ENCODE assay signal across 14 mouse cellular contexts in the genomic region with DNA sequence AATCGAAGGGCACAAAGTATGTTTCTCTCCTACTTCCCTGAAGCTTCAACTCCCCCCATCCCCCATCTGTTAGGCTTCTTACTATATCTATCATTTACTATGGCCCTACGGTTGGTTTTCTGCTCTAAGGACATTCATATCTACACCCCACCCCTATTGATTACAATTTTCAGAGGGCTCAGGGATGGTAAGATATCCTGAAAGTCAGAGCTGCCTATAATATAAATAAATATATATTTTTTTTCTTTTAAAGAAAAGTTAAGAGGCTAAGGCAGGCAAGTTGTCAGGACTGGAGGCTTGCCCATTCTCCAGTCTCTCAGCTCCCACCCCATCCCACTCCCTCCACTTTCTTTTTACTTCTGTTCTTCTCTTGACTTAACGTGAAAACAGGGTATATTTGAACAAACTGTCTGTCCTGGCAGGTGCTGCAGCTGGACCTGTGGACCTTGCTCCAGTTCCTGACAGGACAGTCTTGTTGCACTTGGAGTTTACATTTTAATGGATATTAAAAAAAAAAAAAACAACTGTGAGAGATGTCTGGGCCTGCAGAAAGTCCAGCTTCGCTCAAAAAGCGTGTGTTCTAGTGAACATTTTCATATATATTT. TPM values are rescaled to one million over a fixed set of nuclear protein-coding genes. Genes with fewer than 3 reads are reported as not detected.
A peak's percentile ranks its signal among the peaks of the same experiment; 100 is the strongest.
DNase-seq lines count a peak whose midpoint lies in the region; ATAC-seq and TF ChIP-seq lines count a peak whose summit lies in the region.
"Had no signal": no experiment of that assay in that cellular context is flagged by ENCODE, and none has a peak within 500 bp of the region (broad histone marks: within the 10 kb centered on the region; RNA-seq: fewer than 3 reads in every experiment).

No protein-coding gene starts in this region.

- peak; percentile 58 for DNase-seq in kidney, adult 11 months
- DNase-seq in kidney, postnatal 10 days = no peak
- no peak for DNase-seq in hindbrain, postnatal 0 days (ENCODE audit: low spot score)
- peak; percentile 60 for DNase-seq in kidney, postnatal 14 days
- no peak for DNase-seq in right cerebral cortex, adult 2 months (ENCODE audit: low spot score in 2 of 2)
- DNase-seq in frontal cortex, adult 2 months (ENCODE audit: extremely low spot score in 1 of 2, low spot score in 1 of 2) = no peak
- DNase-seq: cerebellum, adult 8-10 months; right cerebral cortex, adult 18-20 months had no signal

- H3K9me3 ChIP-seq in hindbrain, postnatal 0 days (ENCODE audit: low read length) = no peaks in the 10 kb centered on the region
- no peaks in the 10 kb centered on the region for H3K9me3 ChIP-seq in stomach, embryonic 16.5 days (replicated peaks; ENCODE audit: control insufficient read depth, low read length)
- H3K9me3 ChIP-seq: forebrain, embryonic 10.5 days; heart, embryonic 15.5 days had no signal

- H3K27ac ChIP-seq in hindbrain, postnatal 0 days = peak overlapping the region; percentile 89; the same call in 1 of the 2 replicates
- peak overlapping the region; percentile 93 for H3K27ac ChIP-seq in stomach, embryonic 16.5 days (ENCODE audit: low read length)
- H3K27ac ChIP-seq: forebrain, embryonic 10.5 days; liver, embryonic 14.5 days had no signal

- H3K4me3 ChIP-seq in hindbrain, postnatal 0 days (ENCODE audit: low read length) = no peak overlapping the region
- H3K4me3 ChIP-seq in stomach, embryonic 16.5 days (replicated peaks; ENCODE audit: low read length) = no peak overlapping the region
- H3K4me3 ChIP-seq: forebrain, embryonic 10.5 days; heart, embryonic 15.5 days had no signal

- no peak for ATAC-seq in hindbrain, postnatal 0 days
- no peak for ATAC-seq in stomach, embryonic 16.5 days (ENCODE audit: insufficient read depth, low FRiP score)
- ATAC-seq in inflammation-experienced regulatory T-cells, adult 6 months = no peak

- 16% methylated on average over 5 of the region's 5 CpGs for WGBS in hindbrain, postnatal 0 days
- WGBS in stomach, embryonic 16.5 days = 35% methylated on average over 5 of the region's 5 CpGs

- no peak overlapping the region for H3K4me2 ChIP-seq in hindbrain, postnatal 0 days (ENCODE audit: low read depth, low read length)
- peak overlapping the region; percentile 59; the same call in 1 of the 2 replicates for H3K4me2 ChIP-seq in stomach, embryonic 16.5 days (ENCODE audit: low read depth, low read length)

- TF ChIP-seq CTCF in hindbrain, postnatal 0 days (IDR thresholded peaks at IDR 0.05; ENCODE audit: low read depth) = no peak

- no peak overlapping the region for H3K9ac ChIP-seq in hindbrain, postnatal 0 days (replicated peaks; ENCODE audit: low read length)
- H3K9ac ChIP-seq in stomach, embryonic 16.5 days (ENCODE audit: low read length) = no peak overlapping the region
- H3K9ac ChIP-seq: heart, embryonic 15.5 days; liver, embryonic 14.5 days had no signal

- H3K4me1 ChIP-seq in hindbrain, postnatal 0 days (ENCODE audit: insufficient read depth, low read length) = 0 out of 2 replicates have a peak, but pooled peaks cover 4% of the 10 kb centered on the region
- H3K4me1 ChIP-seq in stomach, embryonic 16.5 days (ENCODE audit: control insufficient read depth, insufficient read depth, low read length) = peaks cover 60% of the 10 kb centered on the region

- H3K27me3 ChIP-seq in hindbrain, postnatal 0 days (ENCODE audit: insufficient read depth, low read length) = peaks cover 71% of the 10 kb centered on the region
- peaks cover 37% of the 10 kb centered on the region for H3K27me3 ChIP-seq in stomach, embryonic 16.5 days (ENCODE audit: control insufficient read depth, insufficient read depth, low read length)

- H3K36me3 ChIP-seq in hindbrain, postnatal 0 days (ENCODE audit: insufficient read depth, low read length) = no peaks in the 10 kb centered on the region
- H3K36me3 ChIP-seq in stomach, embryonic 16.5 days (ENCODE audit: control insufficient read depth, insufficient read depth, low read length) = no peaks in the 10 kb centered on the region
- H3K36me3 ChIP-seq: forebrain, embryonic 10.5 days; heart, embryonic 15.5 days had no signal

RNA-seq across cellular contexts. Expression of a gene that starts 3.3 kb away (rescaled TPM):
- 35.4 and 36.4 TPM in 2 replicates for total RNA-seq in hindbrain, postnatal 0 days (2014; rRNA removed)
- polyA plus RNA-seq in hindbrain, postnatal 0 days (2015; fragmentation: Nextera tagmentation; extraction: Ambion mirVana) = 11.6 and 13.1 TPM in 2 replicates
- polyA plus RNA-seq in stomach, embryonic 16.5 days (2015; fragmentation: Nextera tagmentation; extraction: Ambion mirVana) = 9.1 and 11.5 TPM in 2 replicates
- 0.06 TPM in 1 of 2 replicates, not detected in the other for polyA plus RNA-seq in frontal cortex, adult 2 months (2012; rRNA removed)
- not detected for polyA plus RNA-seq in inflammation-experienced regulatory T-cells, adult 6 months (2017; shearing (Covaris generic))
- polyA plus RNA-seq: forebrain, embryonic 10.5 days had no signal

RNA-seq across cellular contexts. Expression of a gene that starts 18.5 kb away (rescaled TPM):
- total RNA-seq in hindbrain, postnatal 0 days (2014; rRNA removed) = 0.21 TPM in 1 of 2 replicates, not detected in the other
- polyA plus RNA-seq in hindbrain, postnatal 0 days (2015; fragmentation: Nextera tagmentation; extraction: Ambion mirVana) = 0.08 and 0.24 TPM in 2 replicates
- 0.24 TPM in 1 of 2 replicates, not detected in the other for polyA plus RNA-seq in stomach, embryonic 16.5 days (2015; fragmentation: Nextera tagmentation; extraction: Ambion mirVana)
- not detected in 2 replicates for polyA plus RNA-seq in frontal cortex, adult 2 months (2012; rRNA removed)
- polyA plus RNA-seq in inflammation-experienced regulatory T-cells, adult 6 months (2017; shearing (Covaris generic)) = not detected
- total RNA-seq: gastrocnemius, adult 8-10 months had no signal
- polyA plus RNA-seq: forebrain, embryonic 10.5 days; heart, embryonic 15.5 days had no signal

RNA-seq across cellular contexts. Expression of a gene that starts 23.9 kb away (rescaled TPM):
- 42.1 and 42.2 TPM in 2 replicates for total RNA-seq in hindbrain, postnatal 0 days (2014; rRNA removed)
- polyA plus RNA-seq in hindbrain, postnatal 0 days (2015; fragmentation: Nextera tagmentation; extraction: Ambion mirVana) = 6.6 and 8.1 TPM in 2 replicates
- 0.99 and 1.5 TPM in 2 replicates for polyA plus RNA-seq in stomach, embryonic 16.5 days (2015; fragmentation: Nextera tagmentation; extraction: Ambion mirVana)
- polyA plus RNA-seq in frontal cortex, adult 2 months (2012; rRNA removed) = not detected in 2 replicates
- under 1 TPM in 1 of 3 experiments, not detected in 2; 0.86 TPM for polyA plus RNA-seq in inflammation-experienced regulatory T-cells, adult 6 months (2017; shearing (Covaris generic))
- polyA plus RNA-seq: forebrain, embryonic 10.5 days had no signal

RNA-seq across cellular contexts. Expression of a gene that starts 29.0 kb away (rescaled TPM):
- 4.2 and 8.6 TPM in 2 replicates for total RNA-seq in hindbrain, postnatal 0 days (2014; rRNA removed)
- 2.4 and 3.3 TPM in 2 replicates for polyA plus RNA-seq in hindbrain, postnatal 0 days (2015; fragmentation: Nextera tagmentation; extraction: Ambion mirVana)
- polyA plus RNA-seq in stomach, embryonic 16.5 days (2015; fragmentation: Nextera tagmentation; extraction: Ambion mirVana) = 2.2 and 2.7 TPM in 2 replicates
- polyA plus RNA-seq in frontal cortex, adult 2 months (2012; rRNA removed) = 0.04 TPM in 1 of 2 replicates, not detected in the other
- 1 to 10 TPM in 2 of 3 experiments, under 1 TPM in 1; 0.92 to 1.5 (median 1.2) TPM for polyA plus RNA-seq in inflammation-experienced regulatory T-cells, adult 6 months (2017; shearing (Covaris generic))
- polyA plus RNA-seq: forebrain, embryonic 10.5 days had no signal

RNA-seq across cellular contexts. Expression of a gene that starts 43.9 kb away (rescaled TPM):
- total RNA-seq in hindbrain, postnatal 0 days (2014; rRNA removed) = 16.5 and 24.3 TPM in 2 replicates
- polyA plus RNA-seq in hindbrain, postnatal 0 days (2015; fragmentation: Nextera tagmentation; extraction: Ambion mirVana) = 109 and 113 TPM in 2 replicates
- 13.8 TPM in 2 replicates for polyA plus RNA-seq in stomach, embryonic 16.5 days (2015; fragmentation: Nextera tagmentation; extraction: Ambion mirVana)
- polyA plus RNA-seq in frontal cortex, adult 2 months (2012; rRNA removed) = 0.11 TPM in 1 of 2 replicates, not detected in the other
- not detected for polyA plus RNA-seq in inflammation-experienced regulatory T-cells, adult 6 months (2017; shearing (Covaris generic))
- polyA plus RNA-seq: forebrain, embryonic 10.5 days had no signal

Comparison
In these comparisons a context has a peak if more than half of its experiments do, and no peak if none do; other contexts are left out.
1. DNase-seq: peak in kidney, adult 11 months (single experiment) and kidney, postnatal 14 days (single experiment); none in kidney, postnatal 10 days (single experiment), hindbrain, postnatal 0 days (single experiment), right cerebral cortex, adult 2 months (0 of 2) and frontal cortex, adult 2 months (0 of 2).